Mouse (Mus musculus): ENCODE measurements around the gene Rgs3.

GRCm38 (mm10) chr4:62703151-62703550, 143.5 kb downstream of the Rgs3 start:
- TF ChIP-seq POLR2A (IDR thresholded peaks at IDR 0.05; ENCODE audit: control insufficient read depth in 1 of 2, insufficient read depth in 1 of 2, low read depth in 1 of 2, low read length in 2 of 2, poor library complexity in 1 of 2) (no peak), CTCF (IDR thresholded peaks at IDR 0.05 in 2 of 3, conservative IDR thresholded peaks at IDR 0.05 in 1 of 3; ENCODE audit: control insufficient read depth in 1 of 3, insufficient read depth in 1 of 3, low read depth in 2 of 3, low read length in 3 of 3, poor library complexity in 1 of 3, severe bottlenecking in 1 of 3) (no peak), GATA1 (IDR thresholded peaks at IDR 0.05; ENCODE audit: low read depth, low read length) (no peak), ZMIZ1 (IDR thresholded peaks at IDR 0.05; ENCODE audit: low read depth, low read length) (no peak), USF1 (IDR thresholded peaks at IDR 0.05; ENCODE audit: low read depth, low read length) (no peak), EP300 (IDR thresholded peaks at IDR 0.05; ENCODE audit: low read depth in 1 of 2, low read length in 2 of 2) (no peak), ELF1 (IDR thresholded peaks at IDR 0.05; ENCODE audit: low read depth, low read length) (no peak), CHD2 (IDR thresholded peaks at IDR 0.05; ENCODE audit: low read length) (no peak)
